Mouse (Mus musculus): Measurements from ENCODE around the gene Nek1.

DNA sequence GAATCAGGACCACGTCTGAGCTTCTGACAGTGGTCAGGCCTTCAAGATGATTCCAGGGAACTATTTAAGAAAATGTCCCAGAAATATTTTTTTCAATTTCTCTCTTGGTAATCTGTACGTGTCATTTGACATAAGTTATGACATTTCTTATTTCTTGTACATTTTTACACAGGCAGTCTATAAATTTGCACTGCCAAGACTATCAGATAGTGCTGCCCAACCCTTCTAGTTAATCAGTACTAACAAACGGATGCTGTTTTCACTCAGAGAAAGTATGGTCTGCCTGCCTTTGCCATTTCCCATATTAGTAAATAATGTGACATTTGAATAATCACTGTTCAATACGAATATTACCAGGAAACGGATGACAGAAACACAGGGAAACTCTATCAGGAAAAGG, 40.2 kb upstream of the Nek1 start:
- no peak for TF ChIP-seq POLR2A (IDR thresholded peaks at IDR 0.05; ENCODE audit: extremely low read depth, insufficient read depth, low read length)
- no peak for TF ChIP-seq CTCF (IDR thresholded peaks at IDR 0.05; ENCODE audit: low read depth, low read length)
